Mouse (Mus musculus) midbrain, embryonic 14.5 days (tissue): ENCODE measurements at regions not wholly inside any gene's neighbourhood (a gene's known extent, or its start where the extent isn't known, plus 50 kb on each side); places are given as distances from the start of the nearest gene placed in this dataset.

ENCODE experiments used
- ATAC-seq: fragments of 200-750 bp; cut with Nextera tagmentation; 2 replicates; pipeline ENCODE4 v1.8.0; 2017; ENCODE audit warnings: moderate number of reproducible peaks, moderate library complexity; ENCODE audit not compliant: low FRiP score, low TSS enrichment
- DNase-seq: peaks from one replicate; pipeline ENCODE4 v3.0.0-alpha.2; 2015
- H3K27ac ChIP-seq: fragments of 300-500 bp; sonication (generic); replicated peaks from 2 replicates; pipeline ENCODE4 v1.5.1; 2014; ENCODE audit warnings: mild to moderate bottlenecking, low read depth, low read length, moderate library complexity
- H3K27me3 ChIP-seq: fragments of 300-500 bp; sonication (generic); 2 replicates; pipeline ENCODE4 v1.6.1; 2014; ENCODE audit warnings: low read length, control low read depth, mixed read lengths; ENCODE audit not compliant: control insufficient read depth, insufficient read depth
- H3K36me3 ChIP-seq: fragments of 300-500 bp; sonication (generic); 2 replicates; pipeline ENCODE4 v1.6.1; 2014; ENCODE audit warnings: low read length, control low read depth; ENCODE audit not compliant: control insufficient read depth, insufficient read depth
- H3K4me1 ChIP-seq: fragments of 300-500 bp; sonication (generic); 2 replicates; pipeline ENCODE4 v1.6.1; 2014; ENCODE audit warnings: mild to moderate bottlenecking, antibody characterized with exemption, low read length, control low read depth; ENCODE audit not compliant: control insufficient read depth, insufficient read depth
- H3K4me2 ChIP-seq: fragments of 300-500 bp; sonication (generic); 2 replicates; pipeline ENCODE4 v1.6.1; 2014; ENCODE audit warnings: mild to moderate bottlenecking, low read length, moderate library complexity
- H3K4me3 ChIP-seq: fragments of 300-500 bp; sonication (generic); replicated peaks from 2 replicates; pipeline ENCODE4 v1.5.1; 2014; ENCODE audit warnings: low read depth, low read length
- H3K9ac ChIP-seq: fragments of 300-500 bp; sonication (generic); replicated peaks from 2 replicates; pipeline ENCODE4 v1.6.1; 2014; ENCODE audit warnings: mild to moderate bottlenecking, low read length, moderate library complexity
- H3K9me3 ChIP-seq: fragments of 300-500 bp; sonication (generic); 2 replicates; pipeline ENCODE4 v1.6.1; 2016; ENCODE audit warnings: low read length, control low read depth, mixed read lengths; ENCODE audit not compliant: control insufficient read depth
- WGBS: fragments of 180-500 bp; shearing (Covaris S2); extraction: QIAGEN DNeasy Blood & Tissue Kit; methylation state at CpG from one replicate; pipeline ENCODE4 v1.1.7; 2014; 5-methylcytosine and 5-hydroxymethylcytosine counted together

DNA sequence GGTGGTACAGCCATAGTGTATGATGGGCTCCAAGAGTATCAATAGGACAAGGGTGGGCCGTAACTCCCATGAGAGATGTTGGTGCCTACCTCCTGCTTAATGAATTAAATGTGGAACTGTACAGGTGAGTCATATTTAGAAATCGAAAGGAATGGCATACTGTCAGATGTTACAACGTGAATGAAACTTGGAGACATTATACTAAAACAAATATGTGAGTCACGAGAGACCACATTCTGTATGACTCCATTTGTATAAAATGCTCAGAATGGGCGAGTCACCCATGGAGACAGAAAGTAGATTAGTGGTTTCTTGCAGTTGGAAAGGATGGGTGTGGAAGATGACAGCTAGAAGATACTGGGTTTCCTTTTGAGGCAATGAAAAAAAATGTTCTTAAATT, 340.4 kb upstream of the Gm21798 start:
- Histone ChIP-seq H3K9ac (no peak overlapping the region), H3K36me3 (no peaks in the 10 kb centered on the region), H3K9me3 (no peaks in the 10 kb centered on the region), H3K4me1 (peaks cover 5% of the 10 kb centered on the region; the same call in 1 of the 2 replicates), H3K27ac (no peak overlapping the region), H3K27me3 (no peaks in the 10 kb centered on the region), H3K4me2 (no peak overlapping the region), H3K4me3 (no peak overlapping the region)
- ATAC-seq (no peak), DNase-seq (no peak)
- 85% methylated on average over 5 of the region's 5 CpGs for WGBS

DNA sequence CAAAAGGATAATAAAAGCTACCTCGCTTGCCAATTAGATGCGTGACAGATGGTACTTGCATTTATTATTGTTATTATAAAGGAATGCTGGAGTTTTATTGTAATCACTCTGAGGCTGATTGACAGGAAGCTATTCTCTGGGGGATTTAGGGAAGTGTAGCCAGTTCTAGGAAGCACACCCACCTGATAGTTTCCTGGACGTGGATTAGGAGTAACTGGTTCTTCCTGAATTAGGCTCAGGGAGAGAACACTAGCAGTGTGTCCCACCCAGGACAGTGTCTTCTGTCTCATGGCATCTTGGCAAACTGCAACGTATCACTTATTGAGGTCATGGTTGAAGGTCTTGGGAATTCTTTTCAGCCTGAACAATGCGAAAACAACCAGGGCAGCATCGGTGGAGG, 336.9 kb upstream of the Gm21798 start:
- peaks cover 5% of the 10 kb centered on the region; the same call in 1 of the 2 replicates for H3K4me1 ChIP-seq
- no peaks in the 10 kb centered on the region for H3K36me3 ChIP-seq
- no peak overlapping the region for H3K27ac ChIP-seq
- no peak overlapping the region for H3K4me2 ChIP-seq
- no peaks in the 10 kb centered on the region for H3K9me3 ChIP-seq
- ATAC-seq (no peak), DNase-seq (peak; percentile 47)
- H3K27me3 ChIP-seq, result no peaks in the 10 kb centered on the region
- 33% methylated on average over 6 of the region's 6 CpGs for WGBS
- no peak overlapping the region for H3K9ac ChIP-seq
- H3K4me3 ChIP-seq, result no peak overlapping the region

DNA sequence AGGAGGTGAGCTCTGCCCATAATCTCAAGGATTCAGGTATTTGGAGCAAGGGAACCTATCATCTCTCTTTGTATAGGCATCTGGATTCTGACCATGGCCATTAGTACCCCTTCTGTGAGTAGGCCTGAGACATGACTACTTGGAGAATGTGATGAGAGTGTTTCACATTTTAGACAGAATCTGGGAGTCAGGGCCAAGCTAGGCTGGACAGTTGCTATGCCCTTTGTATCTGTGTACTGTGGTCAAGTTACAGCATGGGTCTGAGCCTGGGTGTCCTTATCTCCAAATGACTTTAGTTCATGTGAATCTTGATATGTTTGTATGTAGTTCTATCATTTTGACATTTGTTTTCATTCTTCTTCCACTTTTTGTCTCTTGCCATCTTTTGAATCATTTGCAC, 336.3 kb upstream of the Gm21798 start:
- H3K36me3 ChIP-seq, result no peaks in the 10 kb centered on the region
- ATAC-seq, result no peak

DNA sequence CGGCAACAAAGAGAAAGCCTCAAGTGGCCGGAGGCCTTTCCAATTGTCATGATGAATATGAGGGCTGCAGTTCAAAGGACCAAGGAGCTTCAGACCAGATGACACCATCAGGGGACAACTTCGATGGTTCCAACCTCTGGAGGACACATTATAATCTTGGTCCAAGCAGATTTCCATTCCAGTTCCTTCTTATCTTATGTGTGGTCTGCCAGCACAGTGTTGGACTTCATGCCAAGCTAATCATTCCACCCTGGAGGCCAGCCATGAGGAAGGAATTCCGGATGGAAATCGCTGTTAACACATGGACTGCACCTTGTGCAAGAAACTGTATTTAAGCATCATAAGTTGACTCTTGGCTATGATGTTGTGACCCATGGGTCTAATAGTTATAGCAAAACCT, 334.5 kb upstream of the Gm21798 start:
- Histone ChIP-seq H3K4me1 (peaks cover 5% of the 10 kb centered on the region; the same call in 1 of the 2 replicates), H3K9ac (no peak overlapping the region), H3K4me2 (no peak overlapping the region), H3K27me3 (no peaks in the 10 kb centered on the region), H3K36me3 (no peaks in the 10 kb centered on the region), H3K9me3 (no peaks in the 10 kb centered on the region), H3K4me3 (no peak overlapping the region), H3K27ac (no peak overlapping the region)
- no peak for DNase-seq
- ATAC-seq, result no peak
- WGBS, result 90% methylated on average over 5 of the region's 5 CpGs

More for the DNA sequence above, 336.3 kb upstream of the Gm21798 start:
- Histone ChIP-seq H3K27me3 (no peaks in the 10 kb centered on the region), H3K4me2 (no peak overlapping the region), H3K9ac (no peak overlapping the region), H3K27ac (no peak overlapping the region), H3K9me3 (no peaks in the 10 kb centered on the region), H3K4me3 (no peak overlapping the region), H3K4me1 (peaks cover 5% of the 10 kb centered on the region; the same call in 1 of the 2 replicates)
- no peak for DNase-seq

DNA sequence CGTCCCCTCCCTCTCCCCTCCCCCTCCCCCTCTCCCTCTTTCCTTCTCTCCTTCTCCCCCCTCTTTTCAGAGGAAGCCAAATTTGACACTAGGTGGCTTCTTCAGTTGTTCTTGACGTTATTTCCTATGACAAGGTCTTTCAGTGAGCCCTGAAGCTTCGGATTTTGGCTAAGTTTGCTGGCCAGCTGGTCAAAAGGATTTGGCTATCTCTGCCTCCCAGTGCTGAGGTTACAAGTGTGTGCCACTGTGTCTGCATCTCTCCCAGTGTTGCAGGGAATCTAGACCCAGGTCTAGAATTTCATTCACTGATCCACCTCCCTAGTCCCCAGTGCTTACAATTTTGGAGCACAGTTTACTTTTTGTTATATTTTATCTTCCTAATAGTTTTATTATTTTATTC, 329.7 kb upstream of the Gm21798 start:
- H3K4me3 ChIP-seq, result no peak overlapping the region
- no peaks in the 10 kb centered on the region for H3K36me3 ChIP-seq
- H3K4me2 ChIP-seq, result no peak overlapping the region
- DNase-seq, result peak; percentile 26
- 20% methylated on average over 2 of the region's 3 CpGs for WGBS
- no peak overlapping the region for H3K27ac ChIP-seq
- H3K9me3 ChIP-seq, result no peaks in the 10 kb centered on the region
- H3K4me1 ChIP-seq, result no peaks in the 10 kb centered on the region
- no peaks in the 10 kb centered on the region for H3K27me3 ChIP-seq
- no peak overlapping the region for H3K9ac ChIP-seq
- no peak for ATAC-seq

DNA sequence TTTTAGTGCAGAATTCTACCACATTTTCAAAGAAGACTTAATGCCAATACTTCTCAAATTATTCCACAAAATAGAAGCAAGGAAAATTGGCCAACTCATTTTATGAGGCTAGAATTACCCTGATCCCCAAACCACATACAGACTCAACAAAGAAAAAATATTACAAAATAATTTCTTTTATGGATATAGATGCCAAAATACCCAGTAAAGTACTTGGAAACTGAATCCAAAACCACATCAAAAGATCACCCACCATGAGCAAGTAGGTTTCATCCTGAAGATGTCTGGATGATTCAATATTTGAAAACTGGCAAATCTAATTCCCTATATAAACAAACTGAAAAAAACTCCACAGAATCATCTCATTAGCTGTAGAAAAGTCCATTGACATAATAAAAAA, 316.7 kb upstream of the Gm21798 start:
- Histone ChIP-seq H3K9ac (no peak overlapping the region), H3K4me2 (no peak overlapping the region), H3K9me3 (no peaks in the 10 kb centered on the region), H3K27ac (no peak overlapping the region), H3K4me3 (no peak overlapping the region), H3K27me3 (no peaks in the 10 kb centered on the region), H3K4me1 (no peaks in the 10 kb centered on the region), H3K36me3 (no peaks in the 10 kb centered on the region)
- no peak for ATAC-seq
- DNase-seq, result no peak

DNA sequence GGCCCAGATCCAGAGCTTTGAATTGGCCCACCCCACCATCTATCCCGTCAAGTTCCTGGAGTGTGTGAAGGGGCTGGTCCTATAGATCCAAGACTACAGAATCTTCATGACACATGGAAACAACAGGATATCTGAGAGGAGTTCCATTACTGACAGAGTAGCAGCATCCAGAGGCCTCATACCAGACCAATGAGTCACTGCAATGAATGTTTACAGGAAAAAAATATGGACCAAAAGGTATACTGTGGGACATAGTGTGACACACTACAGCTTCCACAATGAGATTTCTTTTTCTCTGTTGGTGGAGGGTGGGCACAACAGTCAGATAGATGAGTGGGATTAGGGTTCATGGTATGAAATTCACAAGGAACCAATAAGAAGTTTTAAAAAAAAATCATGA, 316.0 kb upstream of the Gm21798 start:
- Histone ChIP-seq H3K27ac (no peak overlapping the region), H3K27me3 (no peaks in the 10 kb centered on the region), H3K4me2 (no peak overlapping the region), H3K9me3 (no peaks in the 10 kb centered on the region), H3K4me3 (no peak overlapping the region), H3K36me3 (no peaks in the 10 kb centered on the region), H3K4me1 (no peaks in the 10 kb centered on the region), H3K9ac (no peak overlapping the region)
- DNase-seq (no peak), ATAC-seq (no peak)
- WGBS, result 89% methylated on average over 1 of the region's 1 CpGs

DNA sequence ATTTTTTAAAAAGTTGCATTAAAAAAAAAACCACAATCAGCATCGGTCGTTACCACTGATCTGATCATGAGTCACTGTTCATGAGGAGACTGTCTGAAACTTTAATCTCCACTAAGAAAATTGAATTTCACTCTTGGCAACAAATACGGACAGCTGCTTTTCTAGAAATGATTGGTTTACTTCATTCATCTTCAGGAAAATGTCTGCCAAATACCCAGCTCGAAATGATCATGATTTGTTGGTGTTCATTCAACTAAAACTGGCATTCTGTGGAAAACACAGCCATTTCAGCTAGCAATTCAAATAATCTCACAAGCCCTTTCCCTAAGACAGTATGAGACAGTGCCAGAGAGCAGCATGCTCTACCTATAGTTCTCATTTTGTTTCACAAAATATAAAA, 312.7 kb upstream of the Gm21798 start:
- DNase-seq (no peak), ATAC-seq (no peak)
- no peak overlapping the region for H3K4me3 ChIP-seq
- H3K27me3 ChIP-seq, result no peaks in the 10 kb centered on the region
- no peaks in the 10 kb centered on the region for H3K4me1 ChIP-seq
- no peak overlapping the region for H3K27ac ChIP-seq
- no peaks in the 10 kb centered on the region for H3K36me3 ChIP-seq
- no peak overlapping the region for H3K4me2 ChIP-seq
- 84% methylated on average over 4 of the region's 4 CpGs for WGBS
- no peak overlapping the region for H3K9ac ChIP-seq
- 0 out of 2 replicates have a peak, but pooled peaks cover 3% of the 10 kb centered on the region for H3K9me3 ChIP-seq

DNA sequence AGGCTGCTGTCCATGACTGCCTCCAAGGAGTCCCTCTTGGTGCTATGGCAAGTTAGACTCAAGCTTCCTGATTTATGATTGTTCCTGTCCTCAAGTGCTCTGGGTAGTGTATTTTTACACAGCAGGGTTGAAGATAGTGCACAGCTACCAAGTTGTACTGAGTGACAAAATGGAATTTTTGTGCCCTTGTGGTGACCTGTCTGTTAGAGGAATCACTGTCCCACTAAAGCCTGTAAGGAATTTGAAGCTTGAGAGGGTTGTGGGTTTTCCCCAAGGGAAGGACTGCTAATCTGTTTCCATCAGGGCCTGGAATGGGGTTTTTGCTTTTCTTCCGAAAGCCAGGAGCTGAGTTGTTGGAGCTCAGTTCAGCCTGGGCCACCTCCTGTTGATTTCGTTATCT, 306.8 kb upstream of the Gm21798 start:
- Histone ChIP-seq H3K9me3 (0 out of 2 replicates have a peak, but pooled peaks cover 3% of the 10 kb centered on the region), H3K36me3 (no peaks in the 10 kb centered on the region)
- no peak for DNase-seq

More for the DNA sequence above, 306.8 kb upstream of the Gm21798 start:
- Histone ChIP-seq H3K27me3 (no peaks in the 10 kb centered on the region), H3K4me2 (no peak overlapping the region), H3K9ac (no peak overlapping the region), H3K4me1 (no peaks in the 10 kb centered on the region), H3K27ac (no peak overlapping the region), H3K4me3 (no peak overlapping the region)
- ATAC-seq, result no peak
- WGBS, result 86% methylated on average over 2 of the region's 2 CpGs
